Mouse (Mus musculus) stomach, postnatal 0 days (tissue): Measurements from ENCODE around the gene Tmem231.

ENCODE experiments used
- CTCF ChIP-seq: IDR thresholded peaks from 2 replicates; pipeline ENCODE4 v1.5.1; 2016; ENCODE audit warnings: antibody characterized with exemption, low read depth, mild to moderate bottlenecking, moderate library complexity
- EP300 ChIP-seq: optimal IDR thresholded peaks from 2 replicates; pipeline ENCODE3; 2016; ENCODE audit warnings: antibody characterized with exemption

GRCm38 (mm10) chr8:111950846-111951245, 17.2 kb upstream of the Tmem231 start:
- TF ChIP-seq CTCF, result no peak
- no peak for TF ChIP-seq EP300
